Mouse (Mus musculus) thymus, postnatal 36 days (tissue): ENCODE data around the gene Cs.

Experiments
- DNase-seq, 2 experiments: peaks; one replicate each; pipeline ENCODE4 v3.0.0; 2022; ENCODE audit warnings: mixed read lengths in 2 of 2

The Cs gene

DNA sequence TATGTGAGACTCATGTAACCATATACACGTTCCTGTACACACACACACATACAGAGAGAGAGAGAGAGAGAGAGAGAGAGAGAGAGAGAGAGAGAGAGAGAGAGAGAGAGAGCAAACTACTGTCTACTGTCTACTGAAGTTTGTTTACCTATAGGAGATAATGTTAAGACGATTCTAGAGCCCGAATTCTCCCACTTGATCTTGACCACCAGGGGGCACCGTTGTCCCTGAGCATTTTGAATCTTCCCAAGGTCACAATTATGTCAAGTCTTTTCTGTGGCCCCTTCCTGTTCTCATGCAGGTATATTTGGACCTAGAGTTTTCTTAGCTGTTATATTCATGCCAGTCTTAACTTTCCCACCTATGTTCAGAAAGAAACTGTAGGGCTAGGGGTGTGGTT is 2.0 kb upstream of the Cs start:
- peak; percentile 78 to 82 for DNase-seq

DNA sequence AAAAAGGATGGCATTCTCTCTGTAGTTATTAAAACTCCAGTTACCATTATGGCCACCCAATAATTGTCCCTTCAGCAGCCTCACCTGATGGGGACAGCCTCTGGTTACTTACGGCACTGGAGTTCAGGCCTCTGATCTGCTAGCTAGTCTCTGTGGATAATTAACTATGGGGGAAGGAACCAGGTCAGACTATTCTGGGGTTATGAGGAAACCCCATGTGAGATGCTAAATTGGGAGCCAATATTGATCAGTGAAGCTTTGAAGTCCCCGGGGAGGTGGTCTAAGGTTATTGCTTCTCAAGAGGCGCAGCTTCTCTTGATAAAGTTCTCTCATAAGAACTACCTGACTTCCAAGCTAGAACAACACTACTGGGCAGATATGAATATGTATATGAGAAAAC is 1.3 kb upstream of the Cs start:
- DNase-seq = no peak

DNA sequence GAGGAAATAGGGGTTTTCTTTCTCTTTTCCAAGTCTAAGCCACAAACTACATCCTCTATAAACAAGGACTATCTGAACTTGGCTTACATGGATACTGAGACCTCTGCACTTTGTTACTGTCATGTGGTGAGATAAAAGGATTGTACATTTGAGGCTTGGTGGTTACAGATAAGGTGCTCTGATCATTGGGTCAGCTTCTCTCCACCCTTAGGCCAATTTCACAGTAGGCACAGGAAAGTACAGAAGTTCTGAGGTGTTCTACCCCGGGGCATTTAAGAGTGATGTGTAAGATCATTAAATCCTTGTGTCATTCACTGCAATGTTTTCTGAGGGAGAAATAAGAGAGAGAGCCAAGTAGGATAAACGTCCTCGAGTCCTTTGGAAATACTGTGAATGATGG is 937 bp upstream of the Cs start:
- no peak for DNase-seq

DNA sequence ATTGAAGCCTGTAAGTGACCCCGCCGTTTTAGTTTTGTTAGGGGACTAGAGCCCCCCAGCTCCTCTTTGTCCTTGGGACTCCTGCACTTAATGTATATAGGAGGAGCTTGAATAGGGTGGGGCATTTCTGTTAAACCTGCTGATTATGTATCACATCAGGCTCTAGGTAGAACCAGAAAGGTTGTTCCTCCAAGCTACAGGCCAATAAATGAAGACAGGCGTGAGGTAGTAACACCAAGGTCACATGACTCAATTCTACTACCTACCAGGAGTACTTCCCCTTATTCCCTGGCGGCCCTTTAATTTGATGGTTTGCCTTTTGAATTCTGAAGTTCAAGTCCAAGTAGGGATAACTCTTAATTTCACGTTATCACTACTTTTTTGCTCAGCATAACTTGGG is 881 bp downstream of the Cs start:
- no peak for DNase-seq

- no peak for DNase-seq
Measured at GRCm38 (mm10) chr10:128338948-128339347, 1.4 kb downstream of the Cs start.

GRCm38 (mm10) chr10:128340257-128340656 is 2.7 kb downstream of the Cs start:
- no peak for DNase-seq

- no peak for DNase-seq
Measured at GRCm38 (mm10) chr10:128343436-128343835, 5.9 kb downstream of the Cs start.

DNA sequence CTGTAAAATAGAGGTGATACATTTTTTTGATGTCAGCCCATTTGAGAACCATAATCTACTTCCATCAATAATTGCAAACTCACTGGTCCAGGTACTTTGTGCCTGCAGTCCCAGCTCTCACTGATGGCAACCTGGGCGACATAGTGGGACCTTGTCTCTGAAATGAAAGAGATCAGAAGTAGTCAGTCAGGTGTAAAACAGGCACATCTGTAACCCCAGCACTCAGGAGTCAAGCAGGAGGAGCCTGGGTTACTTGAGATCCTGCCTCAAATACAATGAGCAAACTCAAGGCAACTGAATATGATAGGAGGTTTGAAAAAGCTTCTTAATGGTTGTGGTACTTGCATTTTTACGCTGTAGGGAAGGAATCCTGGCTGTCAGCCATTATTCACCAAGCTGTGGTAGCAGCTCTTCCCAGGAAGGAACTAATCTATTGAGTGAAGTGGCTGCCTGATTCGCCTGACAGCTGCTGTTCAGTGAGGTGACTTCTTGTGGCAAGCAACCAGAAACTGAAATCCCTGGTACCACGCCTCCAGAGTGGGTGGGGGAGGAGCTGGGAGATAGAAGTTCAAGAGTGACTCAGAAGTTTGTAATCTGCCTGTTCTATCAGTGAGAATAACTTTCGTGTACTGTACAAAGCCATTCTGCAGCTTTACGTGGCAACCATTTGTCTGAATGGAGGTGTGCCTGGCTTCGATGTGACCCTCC is 7.2 kb downstream of the Cs start:
- peak; percentile 74 to 82 for DNase-seq

- DNase-seq = no peak
Measured at GRCm38 (mm10) chr10:128347541-128347940, 10.0 kb downstream of the Cs start.

- peak; percentile 33 to 34 for DNase-seq
Measured at GRCm38 (mm10) chr10:128358796-128359195, 21.3 kb downstream of the Cs start.

DNA sequence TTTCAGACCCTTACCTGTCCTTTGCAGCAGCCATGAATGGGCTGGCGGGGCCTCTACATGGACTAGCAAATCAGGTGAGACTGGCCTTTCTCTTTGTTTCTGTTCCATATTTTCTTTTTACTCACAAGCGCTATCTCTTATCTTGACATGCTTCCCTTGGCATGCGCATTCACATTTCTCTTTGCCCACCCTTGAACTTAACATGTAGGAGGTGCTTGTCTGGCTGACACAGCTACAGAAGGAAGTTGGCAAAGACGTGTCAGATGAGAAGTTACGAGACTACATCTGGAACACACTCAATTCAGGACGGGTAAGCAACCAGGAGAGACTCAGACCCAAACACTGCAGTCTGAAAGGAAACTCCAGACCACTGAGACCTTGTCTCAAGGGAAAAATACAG is 21.7 kb downstream of the Cs start:
- no peak for DNase-seq

- DNase-seq = no peak
Measured at GRCm38 (mm10) chr10:128361836-128362235, 24.3 kb downstream of the Cs start.

DNA sequence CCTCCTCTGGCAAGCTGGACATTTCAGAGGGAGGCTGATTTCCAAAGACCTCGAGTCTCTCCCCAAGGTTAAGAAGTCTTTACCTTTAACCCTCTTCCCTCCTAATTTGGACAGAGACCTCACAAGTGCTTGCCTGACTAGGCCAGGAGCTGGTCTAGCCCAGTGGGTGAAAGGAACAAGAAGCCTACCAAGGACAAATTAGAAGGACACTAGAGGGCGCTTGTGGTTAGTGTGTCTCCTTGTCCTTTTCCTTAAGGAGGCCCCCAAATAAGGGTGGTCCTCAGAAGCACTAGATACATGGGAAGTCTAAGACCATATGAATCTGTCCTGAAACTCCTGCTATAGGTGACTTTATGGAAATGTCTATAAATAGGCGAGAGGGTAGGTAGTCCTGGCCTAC is 25.0 kb downstream of the Cs start:
- no peak for DNase-seq

- DNase-seq = no peak
Measured at GRCm38 (mm10) chr10:128367899-128368401, 30.4 kb downstream of the Cs start.

DNA sequence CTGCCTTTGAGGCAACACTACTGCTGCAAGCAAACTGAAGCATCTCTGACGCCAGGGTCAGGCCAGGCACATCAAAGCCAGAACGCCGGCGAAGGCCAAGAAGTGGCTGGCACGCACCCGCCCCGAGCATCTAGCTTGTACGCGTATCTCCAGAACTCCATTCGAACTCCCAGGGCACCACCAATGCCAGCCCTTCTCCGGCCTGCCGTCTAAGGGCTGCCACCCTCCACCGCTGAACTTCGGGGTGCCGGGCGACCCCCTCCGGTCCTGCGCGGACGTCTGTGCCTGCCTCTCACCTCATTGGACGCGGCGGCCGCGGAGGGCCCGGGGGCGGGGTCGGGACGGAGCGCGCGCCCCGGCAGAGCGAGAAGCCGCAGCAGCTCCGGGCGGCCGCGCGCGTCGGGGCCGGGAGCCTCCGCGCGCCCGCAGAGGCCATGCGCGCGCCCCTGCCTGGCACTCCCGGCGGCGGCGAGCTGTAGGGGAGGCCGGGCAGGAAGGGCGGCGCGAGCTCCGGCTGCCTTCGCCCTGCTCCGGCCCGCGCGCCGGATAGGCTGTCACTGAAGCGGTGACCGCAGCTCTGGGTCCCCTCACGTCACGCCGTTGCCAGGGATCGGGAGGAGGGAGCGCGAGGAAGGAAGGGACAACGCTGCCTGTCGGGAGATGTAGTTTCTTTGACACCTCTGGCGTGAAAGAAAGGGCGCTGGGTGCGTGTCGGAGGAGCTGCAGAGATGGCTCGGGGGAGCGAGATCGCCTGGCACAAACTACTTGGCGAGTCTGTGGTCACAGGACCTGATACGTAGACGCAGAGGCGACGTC is 31.1 kb downstream of the Cs start, which contains the start of gene Coq10a:
Coq10a (minus strand) TSS at position 596 of the 816 bp plus-strand sequence.
- peak; percentile 87 to 93 for DNase-seq

GRCm38 (mm10) chr10:128369218-128369543 is 31.6 kb downstream of the Cs start:
- no peak for DNase-seq

- no peak for DNase-seq
Measured at GRCm38 (mm10) chr10:128369599-128369998, 32.1 kb downstream of the Cs start.

DNA sequence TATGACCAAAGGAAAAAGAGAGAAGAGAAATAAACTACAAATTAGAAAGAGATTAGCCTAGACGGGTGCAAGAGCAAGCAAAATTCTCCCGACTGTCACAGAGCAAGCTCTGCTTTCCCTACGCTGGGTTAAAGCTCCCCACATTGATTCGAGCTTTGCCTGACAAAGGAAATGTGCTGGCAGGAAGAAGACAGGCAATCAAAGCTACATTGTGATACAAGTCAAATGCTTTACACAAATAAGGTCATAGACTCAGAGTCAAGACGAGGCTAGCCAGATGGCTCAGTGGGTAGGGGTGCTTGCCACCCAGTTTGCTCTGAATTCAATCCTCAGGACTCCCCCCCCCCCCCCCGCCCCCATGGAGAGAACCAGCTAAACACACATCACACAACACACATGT is 32.5 kb downstream of the Cs start:
- no peak for DNase-seq

- no peak for DNase-seq
Measured at GRCm38 (mm10) chr10:128370601-128371000, 33.1 kb downstream of the Cs start.

GRCm38 (mm10) chr10:128372142-128372541 is 34.6 kb downstream of the Cs start:
- DNase-seq = no peak

DNA sequence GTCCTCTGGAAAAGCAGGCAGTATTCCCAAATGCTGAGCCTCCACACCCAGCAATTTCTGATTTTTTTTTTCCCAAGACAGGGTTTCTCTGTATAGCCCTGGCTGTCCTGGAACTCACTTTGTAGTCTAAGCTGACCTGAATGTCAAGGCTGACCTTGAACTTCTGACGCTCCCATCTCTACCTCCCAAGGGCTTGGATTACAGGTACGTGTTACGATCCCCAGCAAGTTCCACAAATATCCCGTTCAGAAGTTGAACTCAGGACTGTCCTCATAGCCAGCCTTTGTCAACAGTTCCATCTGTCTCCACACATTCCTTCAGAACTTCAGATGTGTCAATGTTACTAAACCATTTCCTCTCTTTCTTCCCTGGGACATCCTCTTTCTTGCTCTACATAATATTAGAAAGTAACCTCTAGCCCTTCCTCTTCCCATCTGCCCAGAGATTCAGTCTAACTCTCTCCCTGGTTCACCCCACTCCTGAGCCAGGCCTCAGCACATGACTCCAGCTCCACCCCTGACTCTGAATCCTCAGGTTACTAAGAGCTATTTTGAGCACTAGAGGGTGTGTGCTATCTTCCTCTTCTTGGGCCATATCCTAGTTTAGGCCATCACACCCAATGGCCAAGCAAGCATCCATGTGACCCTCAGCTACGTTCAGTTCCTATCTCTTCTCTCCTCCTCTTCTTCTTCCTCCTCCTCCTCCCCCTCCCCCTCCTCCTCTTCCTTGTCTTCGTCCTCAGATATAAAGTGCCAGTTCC is 35.6 kb downstream of the Cs start:
- no peak for DNase-seq

- DNase-seq = no peak
Measured at GRCm38 (mm10) chr10:128374393-128374792, 36.9 kb downstream of the Cs start.

DNA sequence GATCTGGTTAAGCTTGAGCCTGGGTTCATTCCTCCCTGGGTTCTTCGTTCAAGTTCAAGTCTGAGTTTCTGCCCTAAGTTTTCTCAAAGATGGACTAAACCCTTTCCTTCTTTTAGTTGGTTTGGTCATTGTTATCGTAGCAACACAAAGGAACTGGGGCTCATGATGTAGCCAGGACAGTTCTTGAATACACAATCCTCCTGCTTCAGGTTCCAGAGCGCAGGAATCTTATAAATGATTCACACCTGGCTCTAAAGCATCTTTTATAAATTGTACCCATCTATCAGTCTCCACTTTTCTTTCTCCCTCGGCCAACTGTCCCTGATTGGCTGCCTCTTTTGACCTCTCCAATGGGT is 38.5 kb downstream of the Cs start:
- no peak for DNase-seq
